Mouse (Mus musculus) right cerebral cortex, adult 18-20 months (tissue): ENCODE results near the gene Cdc20b.
A peak's percentile ranks its signal among the peaks of the same experiment; 100 is the strongest.

Source experiments
- DNase-seq: peaks from one replicate; pipeline ENCODE4 v3.0.0; 2022; ENCODE audit warnings: mixed read lengths

Gene Cdc20b

GRCm38 (mm10) chr13:113101804-113102203 lies 66.9 kb downstream of the Cdc20b start:
- no peak for DNase-seq

GRCm38 (mm10) chr13:113104759-113105158 lies 69.8 kb downstream of the Cdc20b start:
- no peak for DNase-seq

GRCm38 (mm10) chr13:113118977-113119376 lies 84.1 kb downstream of the Cdc20b start:
- DNase-seq: no peak

- no peak for DNase-seq
Measured at GRCm38 (mm10) chr13:113120324-113121237, 85.7 kb downstream of the Cdc20b start.

- DNase-seq: no peak
Measured at GRCm38 (mm10) chr13:113121326-113121725, 86.4 kb downstream of the Cdc20b start.

- peak; percentile 9 for DNase-seq
Measured at GRCm38 (mm10) chr13:113129974-113130373, 95.1 kb downstream of the Cdc20b start.

- DNase-seq: no peak
Measured at GRCm38 (mm10) chr13:113139597-113139996, 104.7 kb downstream of the Cdc20b start.
